9 mouse cellular contexts compared by ENCODE assay signal in the genomic region with DNA sequence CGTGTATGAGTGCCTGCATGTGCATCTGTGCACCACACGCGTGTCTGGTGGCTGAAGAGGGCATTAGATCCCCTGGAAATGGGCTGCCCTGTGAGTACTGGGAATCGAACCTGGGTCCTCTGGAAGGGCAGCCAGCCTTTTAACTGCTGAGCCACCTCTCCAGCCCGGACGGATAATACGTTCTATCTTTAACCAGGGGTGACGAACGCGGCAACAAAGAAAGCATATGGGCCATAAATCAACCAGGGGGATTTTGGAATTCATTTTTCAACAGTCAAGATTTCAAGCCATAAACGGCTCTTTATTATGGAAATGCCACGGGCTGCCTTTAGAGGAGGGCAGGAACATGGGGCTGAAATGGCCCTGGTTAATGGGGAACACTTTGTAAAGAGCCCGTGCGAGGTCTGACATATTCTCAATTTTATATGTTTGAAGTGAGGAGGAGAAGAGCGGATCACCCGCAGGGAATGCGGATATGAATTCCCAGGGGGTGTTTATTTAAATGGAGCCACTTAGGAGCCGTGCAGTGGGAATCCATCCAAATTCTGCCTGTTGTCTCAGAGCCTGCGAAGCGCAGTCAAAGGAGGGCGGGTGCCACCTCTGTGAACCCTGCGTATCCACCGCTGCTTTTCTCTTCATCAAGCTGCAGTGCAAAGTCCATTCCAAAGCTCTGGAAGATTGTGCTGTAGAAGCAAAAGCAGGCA.
DNase-seq lines count a peak whose midpoint lies in the region; ATAC-seq and TF ChIP-seq lines count a peak whose summit lies in the region.
"Had no signal": no experiment of that assay in that cellular context is flagged by ENCODE, and none has a peak within 500 bp of the region (broad histone marks: within the 10 kb centered on the region; RNA-seq: fewer than 3 reads in every experiment).

No protein-coding gene starts in this region.

- H3K4me1 ChIP-seq in intestine, postnatal 0 days (replicated peaks; ENCODE audit: control insufficient read depth, insufficient read depth, low read length) = no peaks in the 10 kb centered on the region
- H3K4me1 ChIP-seq: liver, embryonic 13.5 days had no signal

- no peak overlapping the region for H3K4me3 ChIP-seq in intestine, postnatal 0 days (ENCODE audit: low read depth, low read length)
- H3K4me3 ChIP-seq in layer of hippocampus, adult 2 months = no peak overlapping the region
- H3K4me3 ChIP-seq: liver, embryonic 13.5 days had no signal

- no peaks in the 10 kb centered on the region for H3K9me3 ChIP-seq in intestine, postnatal 0 days (ENCODE audit: control insufficient read depth)
- H3K9me3 ChIP-seq: liver, embryonic 13.5 days had no signal

- H3K36me3 ChIP-seq in intestine, postnatal 0 days (ENCODE audit: control insufficient read depth, insufficient read depth) = no peaks in the 10 kb centered on the region
- H3K36me3 ChIP-seq: liver, embryonic 13.5 days had no signal

- 0 out of 2 replicates have a peak, but pooled peaks have one; percentile 4 for TF ChIP-seq CTCF in intestine, postnatal 0 days (IDR thresholded peaks at IDR 0.05; ENCODE audit: low read depth)
- TF ChIP-seq CTCF in layer of hippocampus, adult 2 months (conservative IDR thresholded peaks at IDR 0.05) = no peak

- peak; percentile 55 for DNase-seq in embryo, embryonic 10 days (ENCODE audit: low spot score)
- DNase-seq in embryo, embryonic 10.5 days (ENCODE audit: low spot score) = no peak
- peak; percentile 60 for DNase-seq in embryo, embryonic 11 days
- peak; percentile 58 for DNase-seq in lung, postnatal 14 days
- no peak for DNase-seq in layer of hippocampus, adult 2 months (ENCODE audit: low spot score in 2 of 2)
- no peak for DNase-seq in adipocyte (ENCODE audit: low spot score)
- DNase-seq: liver, embryonic 13.5 days had no signal

- peak overlapping the region; percentile 27; the same call in 1 of the 2 replicates for H3K4me2 ChIP-seq in intestine, postnatal 0 days (replicated peaks; ENCODE audit: low read depth)
- H3K4me2 ChIP-seq: liver, embryonic 13.5 days had no signal

- no peak overlapping the region for H3K9ac ChIP-seq in intestine, postnatal 0 days (ENCODE audit: low read depth, low read length)
- H3K9ac ChIP-seq: liver, embryonic 13.5 days had no signal

- H3K27ac ChIP-seq in intestine, postnatal 0 days (ENCODE audit: low read depth, low read length) = no peak overlapping the region
- no peak overlapping the region for H3K27ac ChIP-seq in layer of hippocampus, adult 2 months
- H3K27ac ChIP-seq: liver, embryonic 13.5 days had no signal

- no peaks in the 10 kb centered on the region for H3K27me3 ChIP-seq in intestine, postnatal 0 days (replicated peaks; ENCODE audit: control insufficient read depth, insufficient read depth, low read length)
- H3K27me3 ChIP-seq: liver, embryonic 13.5 days had no signal

- ATAC-seq in intestine, postnatal 0 days = peak; percentile 61; the same call in 1 of the 2 replicates
- ATAC-seq in erythroid progenitor cell, adult 5-6 weeks (replicated peaks; ENCODE audit: low FRiP score, poor library complexity, severe bottlenecking) = no peak

- 28% methylated on average over 23 of the region's 23 CpGs for WGBS in intestine, postnatal 0 days

Comparison
In these comparisons a context has a peak if more than half of its experiments do, and no peak if none do; other contexts are left out.
1. DNase-seq: peak in embryo, embryonic 10 days (single experiment), embryo, embryonic 11 days (single experiment) and lung, postnatal 14 days (single experiment); none in embryo, embryonic 10.5 days (single experiment), layer of hippocampus, adult 2 months (0 of 2) and adipocyte (single experiment).